2 mouse cellular contexts compared by ENCODE assay signal in genomic region chr14:60340001-60340400, GRCm38 (mm10). TPM values are rescaled to one million over a fixed set of nuclear protein-coding genes. Genes with fewer than 3 reads are reported as not detected.
"Had no signal": no experiment of that assay in that cellular context is flagged by ENCODE, and none has a peak within 500 bp of the region (broad histone marks: within the 10 kb centered on the region; RNA-seq: fewer than 3 reads in every experiment).

No protein-coding gene starts in this region.

RNA-seq across cellular contexts. Expression of gene Amer2, which starts 33.1 kb away (rescaled TPM):
- polyA plus RNA-seq: macrophage; small intestine, adult 2 months had no signal
